Mouse (Mus musculus): ENCODE measurements around the gene Spag4. TPM values are rescaled to one million over a fixed set of nuclear protein-coding genes. Genes with fewer than 3 reads are reported as not detected.

Spag4 gene
- polyA plus RNA-seq, 1 experiment from 2014 or later, result 2.3 TPM

Other genes starting within 250 kb of the Spag4 start
- 10.8 and 12.2 TPM in 2 replicates for gene BC029722, start 245.7 kb upstream of the Spag4 start, polyA plus RNA-seq (2014; fragmentation: Nextera tagmentation; extraction: Ambion mirVana)
- gene Eif6, start 238.2 kb upstream of the Spag4 start, polyA plus RNA-seq (2014; fragmentation: Nextera tagmentation; extraction: Ambion mirVana), result 151 and 162 TPM in 2 replicates
- gene Fam83c, start 230.3 kb upstream of the Spag4 start, polyA plus RNA-seq (2014; fragmentation: Nextera tagmentation; extraction: Ambion mirVana), result 0.74 and 1.1 TPM in 2 replicates
- 58.3 and 65.9 TPM in 2 replicates for gene Uqcc1, start 134.9 kb upstream of the Spag4 start, polyA plus RNA-seq (2014; fragmentation: Nextera tagmentation; extraction: Ambion mirVana)
- gene Gm15557, start 124.4 kb upstream of the Spag4 start, polyA plus RNA-seq (2014; fragmentation: Nextera tagmentation; extraction: Ambion mirVana), result not detected in 2 replicates
- gene Gdf5, start 119.8 kb upstream of the Spag4 start, polyA plus RNA-seq (2014; fragmentation: Nextera tagmentation; extraction: Ambion mirVana), result 3.3 and 3.8 TPM in 2 replicates
- 17.6 TPM in 2 replicates for gene Cep250, start 108.7 kb upstream of the Spag4 start, polyA plus RNA-seq (2014; fragmentation: Nextera tagmentation; extraction: Ambion mirVana)
- 0.90 and 1.4 TPM in 2 replicates for gene 6430550D23Rik, start 57.2 kb upstream of the Spag4 start, polyA plus RNA-seq (2014; fragmentation: Nextera tagmentation; extraction: Ambion mirVana)
- gene Ergic3, start 57.1 kb upstream of the Spag4 start, polyA plus RNA-seq (2014; fragmentation: Nextera tagmentation; extraction: Ambion mirVana), result 235 and 269 TPM in 2 replicates
- not detected in 2 replicates for gene Fer1l4, start 12.2 kb upstream of the Spag4 start, polyA plus RNA-seq (2014; fragmentation: Nextera tagmentation; extraction: Ambion mirVana)
- 34.3 and 35.4 TPM in 2 replicates for gene Cpne1, start 46.8 kb downstream of the Spag4 start, polyA plus RNA-seq (2014; fragmentation: Nextera tagmentation; extraction: Ambion mirVana)
- 26.2 and 27.7 TPM in 2 replicates for gene Rbm12, start 46.8 kb downstream of the Spag4 start, polyA plus RNA-seq (2014; fragmentation: Nextera tagmentation; extraction: Ambion mirVana)
- gene Gm28036, start 61.9 kb downstream of the Spag4 start, polyA plus RNA-seq (2014; fragmentation: Nextera tagmentation; extraction: Ambion mirVana), result 10.6 and 15.7 TPM in 2 replicates
- gene Romo1, start 78.9 kb downstream of the Spag4 start, polyA plus RNA-seq (2014; fragmentation: Nextera tagmentation; extraction: Ambion mirVana), result 411 and 416 TPM in 2 replicates
- gene Nfs1, start 79.0 kb downstream of the Spag4 start, polyA plus RNA-seq (2014; fragmentation: Nextera tagmentation; extraction: Ambion mirVana), result 36.0 and 40.8 TPM in 2 replicates
- 561 and 619 TPM in 2 replicates for gene Rbm39, start 115.1 kb downstream of the Spag4 start, polyA plus RNA-seq (2014; fragmentation: Nextera tagmentation; extraction: Ambion mirVana)
- 69.8 and 76.1 TPM in 2 replicates for gene Phf20, start 131.3 kb downstream of the Spag4 start, polyA plus RNA-seq (2014; fragmentation: Nextera tagmentation; extraction: Ambion mirVana)
- 3.8 and 3.9 TPM in 2 replicates for gene Cnbd2, start 247.1 kb downstream of the Spag4 start, polyA plus RNA-seq (2014; fragmentation: Nextera tagmentation; extraction: Ambion mirVana)
- 59.8 and 65.1 TPM in 2 replicates for gene Scand1, start 247.5 kb downstream of the Spag4 start, polyA plus RNA-seq (2014; fragmentation: Nextera tagmentation; extraction: Ambion mirVana)